Mouse (Mus musculus): ENCODE measurements around the gene Tspan7.

The Tspan7 gene

DNA sequence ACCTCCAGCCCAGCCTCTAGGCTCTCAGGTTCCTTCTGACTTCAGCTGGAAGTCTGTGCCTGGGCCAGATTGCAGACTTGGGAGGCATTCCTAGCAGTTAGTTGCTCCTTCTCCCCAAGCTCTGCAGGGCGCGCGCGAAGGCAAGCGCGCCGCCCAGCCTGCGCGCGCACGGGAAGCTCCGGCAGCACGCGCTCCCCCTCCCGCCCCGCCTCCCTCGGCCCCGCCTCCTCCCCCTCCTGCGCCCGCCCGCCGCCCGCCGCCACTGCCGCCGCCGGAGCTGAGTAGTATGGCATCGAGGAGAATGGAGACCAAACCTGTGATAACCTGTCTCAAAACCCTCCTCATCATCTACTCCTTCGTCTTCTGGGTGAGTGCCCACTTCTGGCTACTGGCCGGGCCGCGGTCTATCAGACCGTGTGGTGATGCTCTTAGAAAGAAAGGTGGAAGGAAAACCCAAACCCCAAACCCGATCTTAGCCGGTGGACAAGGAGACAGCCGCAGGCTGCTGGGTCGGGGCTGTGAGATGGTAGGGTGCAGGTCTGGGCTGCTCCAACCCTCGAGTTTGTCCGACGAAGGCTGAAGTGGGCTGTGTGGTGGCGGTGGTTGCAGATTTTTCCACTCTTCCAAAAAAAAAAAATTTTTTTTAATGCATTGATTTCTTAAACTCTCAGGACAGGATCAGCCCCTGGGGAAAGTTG lies at the start of gene Tspan7:
TSS of gene Tspan7 (plus strand) at position 287 of the 698 bp plus-strand sequence.
- DNase-seq, result peak in 1 of 2 experiments; percentile 3

DNA sequence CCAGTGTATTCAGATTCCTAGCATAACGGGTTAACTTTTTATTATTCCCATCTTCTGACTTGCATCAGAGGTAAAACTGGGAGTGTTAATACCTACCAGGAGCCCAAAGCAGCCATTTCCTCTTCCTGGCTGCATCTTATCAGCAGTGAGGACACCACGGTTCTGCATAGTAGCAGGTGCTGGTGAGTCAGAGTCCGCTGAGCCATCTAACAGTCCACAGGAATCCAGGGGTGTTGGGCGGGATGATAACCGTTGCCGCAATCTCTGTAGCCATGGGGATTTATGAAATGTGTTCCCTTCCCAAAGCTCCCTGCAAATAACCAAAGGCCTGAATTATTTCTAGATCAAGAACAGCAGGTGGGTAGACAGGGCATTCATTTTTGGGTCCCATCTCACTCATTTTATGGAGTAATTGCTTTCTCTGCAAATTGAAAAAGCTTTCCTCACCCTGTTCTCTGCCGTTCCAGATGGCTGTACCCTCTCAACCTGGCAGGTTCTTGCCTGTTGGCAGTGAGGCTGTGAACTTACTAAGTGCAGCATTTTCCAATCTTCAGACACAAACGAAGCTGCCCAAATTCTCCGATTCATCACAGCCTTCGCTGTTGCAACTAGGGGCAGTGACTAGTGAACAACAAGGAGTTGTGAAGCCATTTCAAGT lies 35.5 kb upstream of the Tspan7 start:
- DNase-seq, result no peak

DNA sequence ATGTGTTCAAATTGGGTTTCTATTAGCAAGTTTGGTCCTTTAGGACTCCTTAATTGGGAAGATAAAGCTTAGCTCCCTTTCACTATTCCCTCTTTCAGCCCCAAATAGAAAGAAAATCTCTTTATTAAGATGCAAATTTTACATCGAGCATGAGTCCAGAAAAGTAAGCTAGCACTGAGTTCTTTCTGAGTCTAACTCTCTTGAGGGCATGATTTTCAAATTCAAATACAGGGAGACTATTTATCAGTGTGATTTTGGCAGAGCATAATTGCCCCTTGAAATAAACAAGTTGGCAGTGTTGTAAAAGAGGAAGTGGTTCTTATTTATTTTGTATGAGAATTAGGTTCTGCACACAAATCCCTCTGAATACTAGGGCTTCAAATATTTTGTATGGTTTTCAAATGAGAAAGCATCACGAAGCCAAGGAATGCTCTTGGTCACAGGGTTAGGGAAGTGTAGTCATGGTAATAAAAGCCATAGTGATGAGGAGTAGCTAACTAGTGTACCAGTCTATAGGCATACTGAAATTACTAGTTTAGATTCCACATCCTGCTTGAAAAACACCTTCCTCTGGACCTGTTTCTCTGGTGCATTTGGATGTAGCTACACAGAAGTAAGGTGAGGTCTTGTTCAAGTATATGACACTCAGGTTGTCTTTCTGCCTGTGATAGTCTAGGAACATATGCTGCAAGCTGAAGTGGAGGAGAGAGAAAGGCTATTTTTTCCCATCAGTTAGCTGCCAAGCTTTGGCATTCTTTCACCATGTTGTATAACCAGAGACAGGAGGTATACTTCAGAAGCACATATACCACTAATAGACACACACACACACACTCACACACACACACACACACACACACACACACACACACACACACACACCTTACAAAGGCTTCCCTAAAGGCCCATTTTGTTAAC lies 34.6 kb upstream of the Tspan7 start:
- no peak for DNase-seq

DNA sequence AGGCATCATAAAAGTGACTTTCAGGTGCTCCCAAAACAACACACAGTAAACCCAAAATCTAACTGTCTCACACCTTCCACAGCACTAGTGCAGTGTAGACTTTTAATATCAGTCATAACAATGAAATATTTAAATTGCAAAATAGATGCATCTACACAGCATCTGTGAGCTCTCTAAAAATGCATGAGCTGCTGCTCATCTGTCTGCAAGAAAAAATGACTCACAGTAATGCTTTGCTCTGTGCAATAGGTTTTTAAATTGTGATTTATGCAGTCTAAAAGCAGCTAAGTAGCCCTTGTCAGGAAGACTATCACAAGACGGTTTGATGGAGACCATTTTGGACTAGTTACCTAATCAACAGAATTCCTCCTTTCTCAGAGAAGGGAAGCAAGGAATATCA lies 31.2 kb upstream of the Tspan7 start:
- DNase-seq, result no peak

DNA sequence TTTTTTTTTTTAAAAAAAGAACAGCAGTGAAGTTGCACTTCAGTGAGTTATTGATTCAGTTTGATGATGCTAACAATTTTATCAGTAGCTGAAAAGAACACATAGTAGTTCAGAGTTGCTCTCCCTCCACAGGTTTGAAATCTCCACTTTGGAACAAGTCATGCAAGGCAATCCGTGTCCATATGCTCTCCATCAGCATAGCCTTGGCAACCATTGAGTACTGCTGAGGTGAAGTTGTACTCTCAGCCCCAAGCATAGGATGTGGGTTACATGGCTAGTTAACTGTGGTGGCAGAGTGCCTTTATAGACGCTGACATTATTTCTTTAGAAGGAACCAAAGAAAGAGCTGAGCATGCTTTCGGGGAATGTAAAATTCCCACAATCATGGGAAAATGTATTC lies 27.7 kb upstream of the Tspan7 start:
- DNase-seq, result no peak

DNA sequence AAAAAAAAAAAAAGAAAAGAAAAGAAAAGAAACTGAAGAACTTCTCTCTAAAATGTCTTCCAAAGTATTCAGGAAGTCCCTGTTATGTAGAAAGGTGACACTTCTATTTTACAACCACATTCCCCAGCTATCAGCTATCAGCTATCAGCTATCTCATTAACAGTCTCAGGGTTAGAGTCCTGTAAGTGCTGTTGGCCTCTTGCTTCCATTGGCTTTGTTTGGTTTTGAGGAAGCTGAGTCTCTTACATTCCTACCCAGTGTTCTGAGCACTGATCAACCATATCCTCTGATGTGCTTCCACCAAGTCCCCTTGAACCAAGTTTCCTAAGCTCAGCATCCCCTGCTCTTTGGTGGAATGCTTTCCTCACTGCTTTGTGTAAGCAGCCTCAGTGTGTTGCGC lies 7.9 kb upstream of the Tspan7 start:
- no peak for DNase-seq

DNA sequence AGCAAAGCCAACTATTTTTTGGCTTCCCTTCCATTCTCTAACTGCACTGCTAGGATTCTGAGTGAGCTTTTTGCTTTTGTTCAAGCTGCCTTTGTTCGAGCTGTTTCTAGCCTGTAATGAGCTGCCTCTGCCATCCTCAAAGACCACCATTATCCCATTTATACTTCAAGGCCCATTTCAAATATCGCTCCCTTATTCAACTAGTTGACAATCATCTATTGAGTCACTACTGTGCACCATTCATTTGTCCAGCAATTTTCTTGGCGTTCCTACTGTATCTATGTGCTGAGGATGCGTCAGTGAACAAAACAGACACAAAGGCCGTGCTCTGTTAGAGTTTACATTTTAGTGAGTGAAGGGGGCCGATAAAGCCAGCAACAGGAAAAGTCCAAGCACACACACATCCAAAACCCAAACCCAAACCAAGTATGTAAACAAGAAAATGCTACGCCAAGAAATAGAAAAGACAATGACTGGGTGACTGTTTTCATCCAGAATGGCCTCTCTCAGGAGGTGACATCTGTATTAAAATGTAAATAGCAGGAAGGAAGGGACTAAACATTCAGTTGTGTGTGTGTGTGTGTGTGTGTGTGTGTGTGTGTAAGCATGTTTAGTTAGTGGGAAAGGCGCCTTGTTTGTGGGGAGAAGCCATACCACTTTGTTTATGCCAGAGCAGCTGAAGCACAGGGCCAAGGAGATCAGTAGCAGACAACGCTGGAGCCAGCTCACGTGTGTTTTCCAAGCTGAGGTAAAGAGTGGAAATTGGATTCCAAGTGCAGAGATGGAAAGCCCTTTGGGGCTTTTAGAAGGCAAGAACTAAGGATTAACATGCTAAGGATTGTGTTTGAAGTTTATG lies 5.7 kb upstream of the Tspan7 start:
- no peak for DNase-seq

DNA sequence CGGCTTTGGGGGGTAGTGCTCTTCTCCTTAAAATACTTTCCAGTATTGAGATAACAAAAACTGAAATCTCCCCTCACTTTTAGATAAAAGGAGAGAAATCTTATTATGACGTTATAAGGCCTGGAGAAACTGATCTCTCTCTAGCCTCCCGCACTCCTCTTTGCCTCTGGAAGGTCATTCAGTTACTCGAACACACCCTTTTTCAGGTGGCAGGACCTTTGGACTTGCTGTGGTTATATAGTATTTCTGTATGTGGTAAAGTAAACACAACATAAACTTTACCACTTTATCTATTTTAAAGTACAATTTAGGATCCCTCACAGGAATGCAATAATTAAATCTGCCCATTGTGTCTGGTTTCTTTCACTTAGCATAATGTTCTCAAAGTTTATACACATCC lies 5.0 kb upstream of the Tspan7 start:
- no peak for DNase-seq

DNA sequence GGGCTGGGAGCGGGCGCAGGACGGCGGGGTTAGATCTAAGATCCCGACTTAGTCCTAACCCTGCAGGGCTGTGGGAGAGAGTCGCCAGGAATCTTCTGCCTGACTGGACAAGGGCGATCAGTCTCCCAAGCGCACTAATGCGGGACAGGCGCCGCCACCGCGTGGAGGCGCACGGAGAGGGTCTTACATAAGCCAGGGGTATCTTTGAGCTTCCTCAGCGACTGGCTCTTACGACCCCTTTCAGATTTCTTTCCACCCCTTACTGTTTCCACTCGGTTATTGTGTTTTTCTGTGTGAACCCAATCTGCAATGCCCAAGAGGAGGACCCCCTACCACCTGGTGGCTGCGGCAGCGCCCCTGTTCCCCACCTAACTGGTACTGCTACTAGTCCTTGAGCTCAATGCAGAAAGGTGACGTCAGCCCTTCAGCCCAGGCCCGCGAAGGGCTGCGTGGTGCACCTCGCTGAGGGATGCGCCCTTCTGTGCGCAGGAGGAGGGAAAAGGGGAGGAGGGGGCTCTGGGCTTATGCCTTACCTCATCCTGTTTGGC lies 780 bp downstream of the Tspan7 start:
- DNase-seq, result peak in 1 of 2 experiments; percentile 7

DNA sequence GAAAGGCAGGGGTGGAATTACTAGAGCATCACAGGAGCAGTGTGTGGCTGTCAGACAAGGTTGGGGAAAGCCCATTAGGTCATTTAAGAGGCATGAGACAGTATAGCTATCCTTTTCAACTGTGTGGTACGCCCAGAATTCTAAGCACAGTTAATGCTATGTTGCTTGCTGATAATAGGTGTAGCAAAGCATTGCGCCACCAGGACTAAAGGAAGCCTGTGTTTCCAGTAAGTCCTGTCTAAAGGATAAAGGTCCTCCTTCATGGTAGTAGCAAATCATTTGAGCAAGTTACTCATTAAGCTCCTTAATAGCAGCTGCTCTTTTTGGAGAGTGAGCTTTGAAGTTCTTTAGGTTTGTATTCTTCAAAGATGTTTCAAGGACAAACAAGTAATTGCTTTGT lies 13.6 kb downstream of the Tspan7 start:
- DNase-seq, result no peak

DNA sequence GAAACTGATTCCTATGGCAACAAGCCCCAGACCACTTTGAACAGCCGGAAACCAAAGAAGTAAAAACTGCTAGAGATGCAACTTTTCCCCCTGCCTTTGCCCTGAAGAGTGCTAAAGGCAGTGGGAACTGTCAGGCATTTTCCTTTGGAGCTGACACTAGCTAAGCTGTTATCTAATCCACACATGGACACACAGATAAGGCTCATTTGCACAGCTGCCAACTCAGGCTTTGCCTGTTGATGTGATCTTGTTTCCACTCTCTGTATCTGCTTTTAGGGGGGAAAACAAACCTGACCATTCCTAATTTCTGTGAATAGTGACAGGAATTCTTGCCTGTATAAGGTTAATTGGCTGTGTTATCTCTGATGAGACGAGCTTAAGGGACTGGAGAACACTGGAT lies 17.7 kb downstream of the Tspan7 start:
- DNase-seq, result no peak

DNA sequence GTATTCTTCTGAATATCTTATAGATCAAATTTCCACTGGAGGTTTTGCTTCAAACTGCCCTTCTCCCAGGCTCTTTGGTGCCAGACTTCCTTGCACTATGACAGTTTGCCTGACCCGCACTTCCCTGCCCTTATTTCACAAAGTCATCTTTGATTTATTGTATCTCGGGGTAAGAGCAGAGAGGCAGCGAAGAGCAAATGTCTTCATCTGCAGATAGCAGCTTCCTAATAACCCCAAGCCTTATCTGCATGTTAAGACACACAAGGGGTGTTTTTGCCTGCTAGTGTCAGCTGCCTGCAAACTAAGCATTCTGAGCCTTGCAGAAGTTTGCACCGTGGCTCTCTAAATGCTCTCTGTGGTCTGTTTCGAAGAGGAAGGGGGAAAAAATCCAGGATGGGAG lies 29.5 kb downstream of the Tspan7 start:
- DNase-seq, result no peak

DNA sequence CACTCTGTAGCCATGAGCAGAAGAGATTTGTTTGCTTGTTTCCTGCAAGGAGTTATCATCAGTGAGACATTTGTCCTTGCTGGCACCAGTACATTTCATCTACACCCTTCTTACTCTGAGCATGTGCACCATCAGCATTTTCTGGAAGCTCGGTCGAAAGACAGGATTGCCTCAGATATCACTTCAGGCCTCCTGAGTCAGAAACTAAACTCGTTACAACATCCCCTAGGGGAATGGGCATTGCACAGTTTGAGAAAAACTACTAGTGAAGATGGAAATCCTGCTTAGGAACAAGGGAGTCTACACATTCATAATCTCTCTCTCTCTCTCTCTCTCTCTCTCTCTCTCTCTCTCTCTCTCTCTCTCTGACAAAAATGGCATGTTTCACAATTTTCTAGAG lies 30.0 kb downstream of the Tspan7 start:
- no peak for DNase-seq

DNA sequence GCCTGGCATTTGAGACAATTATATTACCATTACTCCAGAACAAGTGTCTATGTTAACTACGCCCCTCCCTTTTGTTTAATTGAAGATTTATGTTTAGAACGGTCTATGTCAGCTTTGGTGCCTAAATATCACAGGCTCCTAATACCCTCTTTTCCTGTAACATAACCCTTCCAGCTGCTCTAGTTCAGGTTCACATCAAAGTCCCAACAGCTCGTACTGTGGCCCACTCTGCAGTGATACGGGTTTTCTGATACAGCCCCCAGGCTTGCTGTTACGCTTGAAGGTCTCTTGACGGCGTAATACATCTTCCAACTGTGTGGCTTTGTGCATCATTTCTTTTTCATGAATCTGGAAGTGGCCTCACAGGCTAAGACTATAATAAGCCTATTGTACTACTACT lies 31.5 kb downstream of the Tspan7 start:
- DNase-seq, result no peak

DNA sequence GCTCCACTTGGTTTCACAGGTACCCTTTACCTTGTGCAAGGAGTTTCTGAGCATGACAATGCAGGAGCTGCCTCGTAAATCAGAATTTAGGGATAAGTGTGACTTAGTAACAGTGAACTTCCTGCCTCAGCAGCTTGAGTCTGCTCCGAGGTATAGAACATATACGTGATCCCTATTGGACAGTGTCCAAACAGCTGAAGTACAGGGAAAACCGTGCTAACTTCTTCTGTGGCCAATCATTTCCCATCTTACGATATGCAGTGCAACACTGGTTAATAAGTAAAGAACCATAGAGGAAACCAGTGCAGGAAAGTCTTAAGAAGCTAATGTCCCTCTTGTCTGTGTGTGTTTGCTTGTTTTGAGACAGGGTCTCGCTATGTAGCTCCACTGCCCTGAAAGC lies 32.0 kb downstream of the Tspan7 start:
- no peak for DNase-seq

DNA sequence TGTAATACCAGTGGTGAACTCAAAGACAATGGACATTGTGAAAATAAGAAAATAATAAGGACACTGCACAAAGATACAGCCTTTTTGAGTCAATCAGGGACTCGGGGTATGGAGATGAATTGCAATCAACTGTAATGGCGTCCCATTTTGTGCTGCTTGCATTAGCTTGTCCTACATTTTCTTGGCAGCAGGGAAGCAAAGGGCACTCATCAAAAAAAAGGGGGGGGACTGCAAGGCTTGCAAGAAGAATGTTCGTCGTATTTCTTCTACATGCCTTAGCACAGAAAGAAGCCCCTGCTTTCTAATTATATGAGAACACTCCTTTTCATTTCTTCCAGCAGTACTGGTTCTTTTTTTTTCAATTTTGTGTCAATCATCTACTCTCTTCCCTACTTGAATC lies 32.8 kb downstream of the Tspan7 start:
- no peak for DNase-seq

DNA sequence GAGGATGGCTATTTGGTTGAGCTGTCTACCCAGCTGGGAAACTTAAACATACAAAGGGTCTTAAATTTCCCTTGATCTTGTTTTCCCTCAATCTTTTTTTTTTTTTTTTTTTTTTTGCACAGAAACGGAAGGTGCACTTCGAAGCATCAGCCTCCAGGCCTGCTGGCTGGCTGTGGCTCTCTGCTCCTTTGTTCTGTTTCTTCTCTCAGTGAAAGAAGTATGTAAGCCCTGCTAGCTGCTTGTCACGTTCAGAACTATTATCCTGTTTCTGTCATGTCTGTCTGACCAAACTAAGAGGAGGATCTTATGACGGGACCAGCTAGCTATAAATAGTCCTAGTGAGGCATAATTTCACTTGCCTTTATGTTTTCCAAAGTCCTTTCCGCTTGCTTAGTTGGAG lies 33.6 kb downstream of the Tspan7 start:
- DNase-seq, result no peak

DNA sequence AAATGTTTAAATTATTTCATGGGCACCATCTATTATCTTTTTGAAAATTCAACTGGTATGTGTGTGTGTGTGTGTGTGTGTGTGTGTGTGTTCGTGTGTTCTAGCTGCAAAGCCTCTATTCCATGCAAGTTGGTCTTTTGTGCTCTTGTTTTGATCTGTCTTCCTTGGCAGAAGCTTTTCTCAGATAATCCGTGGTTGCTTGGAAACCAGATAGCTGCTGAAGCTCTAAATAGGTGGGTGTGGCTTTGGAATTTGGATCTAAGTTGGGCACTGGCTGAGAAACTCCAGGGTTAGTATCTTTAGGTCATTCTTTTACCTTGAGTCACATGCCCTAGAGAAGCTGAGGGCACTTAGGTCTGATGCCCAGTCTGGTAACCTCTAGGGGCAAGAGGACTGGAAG lies 50.5 kb downstream of the Tspan7 start:
- DNase-seq, result no peak

DNA sequence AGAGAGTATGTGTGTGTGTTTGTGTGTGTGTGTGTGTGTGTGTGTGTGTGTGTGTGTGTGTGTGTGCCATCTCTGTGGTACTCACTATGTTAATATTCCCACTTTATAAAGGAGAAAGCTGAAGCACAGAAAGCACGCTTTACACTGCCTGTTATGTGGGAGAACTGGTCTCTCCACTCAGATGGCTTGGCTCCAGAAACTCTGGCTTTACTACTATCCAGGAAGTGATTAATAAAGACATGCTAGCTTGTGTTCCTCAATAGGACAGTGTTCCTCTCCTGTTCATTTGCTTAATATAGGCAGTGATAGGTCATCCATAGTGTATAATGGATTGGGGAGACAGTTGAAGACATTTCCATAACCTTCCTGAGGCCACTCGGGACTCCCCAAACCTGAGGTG lies 54.1 kb downstream of the Tspan7 start:
- no peak for DNase-seq

DNA sequence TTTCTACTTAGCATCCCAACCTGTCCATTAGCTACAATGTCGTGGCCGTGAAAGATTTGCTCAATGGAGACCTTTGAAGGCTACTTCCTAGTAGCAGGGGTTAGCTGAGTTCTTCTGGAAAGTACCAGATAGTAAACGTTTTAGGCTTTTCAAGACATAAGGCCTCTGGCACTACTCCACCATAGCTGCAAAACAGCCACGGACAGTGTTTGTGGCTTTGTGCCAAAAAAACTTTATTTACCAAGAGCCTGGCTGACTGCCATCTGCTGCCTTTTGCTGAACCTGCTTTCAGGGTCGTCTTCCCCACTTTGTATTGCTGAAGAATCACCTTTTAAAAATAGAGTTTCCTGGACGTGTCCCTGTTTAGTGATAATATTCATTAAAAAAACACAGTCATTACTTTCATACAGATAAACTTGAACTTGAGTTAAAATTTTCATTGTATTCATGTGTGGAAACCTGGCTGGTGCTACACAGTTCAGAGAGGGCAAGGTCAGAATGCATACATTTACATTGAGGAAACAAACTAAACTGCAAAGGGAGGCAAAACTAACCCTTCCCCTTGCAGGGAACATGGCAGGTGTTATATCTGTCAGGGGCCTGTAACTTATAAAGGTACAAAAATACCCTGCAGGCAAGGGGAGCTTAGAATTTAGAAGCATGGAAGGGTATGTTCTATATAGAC lies 54.7 kb downstream of the Tspan7 start:
- DNase-seq, result no peak

DNA sequence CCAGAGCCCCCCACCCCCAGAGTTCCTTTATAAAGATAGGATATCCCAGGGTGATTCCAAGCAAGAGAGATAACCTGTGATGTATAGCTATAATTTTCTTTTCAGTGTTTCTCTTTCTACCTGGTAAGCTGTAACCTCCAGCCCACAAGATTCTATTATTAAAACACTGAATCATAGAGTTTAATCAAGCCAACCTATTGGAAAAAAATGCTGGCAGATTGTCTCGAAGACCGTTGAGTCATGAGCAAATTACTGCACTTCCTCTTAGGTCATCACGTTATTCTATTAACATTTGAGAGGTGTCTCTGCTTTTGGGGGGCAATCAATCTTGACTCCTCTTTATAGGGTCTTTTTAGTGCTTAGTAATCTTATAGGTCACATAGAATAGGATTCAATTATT lies 61.9 kb downstream of the Tspan7 start:
- DNase-seq, result no peak

DNA sequence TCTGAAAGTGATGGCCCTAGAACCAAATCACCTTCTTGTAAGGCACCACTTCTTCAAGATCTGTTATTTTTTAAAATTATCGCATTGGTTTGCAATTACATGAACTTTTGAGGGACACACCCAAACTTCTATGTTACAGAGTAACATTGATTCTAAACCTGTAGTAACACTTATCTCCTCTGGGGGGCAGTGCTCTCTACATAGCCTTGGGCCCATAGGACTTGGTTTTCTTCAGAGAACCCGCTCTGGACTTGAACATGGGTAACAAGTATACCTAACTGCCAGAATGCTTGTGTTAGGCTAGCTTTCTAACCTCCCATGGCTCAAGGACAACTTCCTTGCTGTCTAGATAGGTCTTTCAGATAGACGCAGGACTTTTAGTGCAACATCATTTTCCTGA lies 64.8 kb downstream of the Tspan7 start:
- no peak for DNase-seq
